Mouse (Mus musculus): Measurements from ENCODE around the gene Tada2b. TPM values are rescaled to one million over a fixed set of nuclear protein-coding genes. Genes with fewer than 3 reads are reported as not detected.

Tada2b gene
- polyA plus RNA-seq, 1 experiment from 2014 or later, result 1.6 TPM

DNA sequence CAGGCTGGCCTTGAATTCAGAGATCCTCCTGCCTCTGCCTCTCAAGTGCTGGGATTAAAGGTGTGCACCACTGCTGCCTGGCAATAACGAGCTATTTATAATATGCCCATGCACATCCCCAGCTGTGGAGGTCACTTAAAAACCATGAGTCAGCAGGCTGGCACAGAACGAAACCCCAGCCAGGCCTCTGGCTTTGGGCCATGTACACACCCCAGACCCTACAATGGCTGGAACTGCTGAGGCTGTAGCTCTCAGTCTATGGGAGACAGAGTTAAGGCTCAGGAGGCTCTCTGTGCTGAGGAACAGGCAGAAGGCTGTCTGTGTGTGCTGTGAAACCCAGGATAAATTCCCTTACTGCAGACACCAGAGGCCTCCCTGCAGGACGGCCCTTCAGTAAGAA, 43.3 kb downstream of the Tada2b start:
- WGBS, result 64% methylated on average over 3 of the region's 3 CpGs
- Histone ChIP-seq H3K36me3 (ENCODE audit: control insufficient read depth, insufficient read depth, low read length) (no peaks in the 10 kb centered on the region), H3K9ac (ENCODE audit: low read depth, low read length) (no peak overlapping the region), H3K27ac (ENCODE audit: low read length) (no peak overlapping the region), H3K9me3 (ENCODE audit: control insufficient read depth, low read length) (no peaks in the 10 kb centered on the region), H3K4me3 (ENCODE audit: low read length) (no peak overlapping the region), H3K27me3 (replicated peaks; ENCODE audit: control insufficient read depth, insufficient read depth, low read length) (no peaks in the 10 kb centered on the region; the same call in 1 of the 2 replicates), H3K4me1 (ENCODE audit: control insufficient read depth, insufficient read depth, low read length) (no peaks in the 10 kb centered on the region), H3K4me2 (ENCODE audit: low read depth, low read length) (no peak overlapping the region)
- ATAC-seq, result no peak

- Histone ChIP-seq H3K9ac (ENCODE audit: low read depth, low read length) (no peak overlapping the region), H3K9me3 (ENCODE audit: control insufficient read depth, low read length) (no peaks in the 10 kb centered on the region), H3K4me1 (ENCODE audit: control insufficient read depth, insufficient read depth, low read length) (no peaks in the 10 kb centered on the region), H3K4me3 (ENCODE audit: low read length) (no peak overlapping the region), H3K27ac (ENCODE audit: low read length) (no peak overlapping the region), H3K4me2 (ENCODE audit: low read depth, low read length) (no peak overlapping the region), H3K27me3 (replicated peaks; ENCODE audit: control insufficient read depth, insufficient read depth, low read length) (no peaks in the 10 kb centered on the region), H3K36me3 (ENCODE audit: control insufficient read depth, insufficient read depth, low read length) (no peaks in the 10 kb centered on the region)
- no peak for ATAC-seq
- 66% methylated on average over 4 of the region's 4 CpGs for WGBS
Measured at GRCm38 (mm10) chr5:36436858-36437257, 47.2 kb downstream of the Tada2b start.

GRCm38 (mm10) chr5:36434398-36434967, 49.6 kb downstream of the Tada2b start:
- no peaks in the 10 kb centered on the region for H3K4me1 ChIP-seq (ENCODE audit: control insufficient read depth, insufficient read depth, low read length)
- H3K27me3 ChIP-seq (replicated peaks; ENCODE audit: control insufficient read depth, insufficient read depth, low read length), result no peaks in the 10 kb centered on the region
- no peaks in the 10 kb centered on the region for H3K36me3 ChIP-seq (ENCODE audit: control insufficient read depth, insufficient read depth, low read length)
- no peak for ATAC-seq
- no peak overlapping the region for H3K9ac ChIP-seq (ENCODE audit: low read depth, low read length)
- 70% methylated on average over 9 of the region's 9 CpGs for WGBS
- no peaks in the 10 kb centered on the region for H3K9me3 ChIP-seq (ENCODE audit: control insufficient read depth, low read length)
- no peak overlapping the region for H3K4me2 ChIP-seq (ENCODE audit: low read depth, low read length)
- no peak overlapping the region for H3K27ac ChIP-seq (ENCODE audit: low read length)
- H3K4me3 ChIP-seq (ENCODE audit: low read length), result no peak overlapping the region

DNA sequence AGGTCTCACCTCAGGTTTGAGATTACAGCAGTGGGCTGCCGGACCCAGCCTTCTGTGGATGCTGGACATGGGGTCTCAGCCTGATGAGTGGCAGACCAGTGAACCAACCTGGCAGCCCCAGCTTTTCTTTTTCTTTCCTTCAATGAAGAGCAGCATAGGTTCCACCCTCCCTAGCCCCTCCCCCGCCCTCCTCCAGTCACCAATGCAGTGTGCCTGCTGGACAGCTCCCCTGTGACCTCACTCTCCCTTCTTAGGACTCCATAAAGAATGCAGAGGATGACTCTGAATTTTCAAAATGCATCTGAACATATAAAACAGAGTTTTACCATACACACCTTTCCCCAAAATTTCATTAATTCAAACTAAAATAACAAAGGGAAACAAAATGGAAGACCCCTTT, 52.4 kb downstream of the Tada2b start:
- Histone ChIP-seq H3K36me3 (ENCODE audit: control insufficient read depth, insufficient read depth, low read length) (no peaks in the 10 kb centered on the region), H3K27ac (ENCODE audit: low read length) (no peak overlapping the region), H3K9me3 (ENCODE audit: control insufficient read depth, low read length) (no peaks in the 10 kb centered on the region), H3K4me2 (ENCODE audit: low read depth, low read length) (no peak overlapping the region), H3K4me3 (ENCODE audit: low read length) (no peak overlapping the region), H3K9ac (ENCODE audit: low read depth, low read length) (no peak overlapping the region), H3K4me1 (ENCODE audit: control insufficient read depth, insufficient read depth, low read length) (no peaks in the 10 kb centered on the region), H3K27me3 (replicated peaks; ENCODE audit: control insufficient read depth, insufficient read depth, low read length) (no peaks in the 10 kb centered on the region)
- WGBS, result 58% methylated on average over 2 of the region's 2 CpGs
- no peak for ATAC-seq

- no peak for ATAC-seq
- no peaks in the 10 kb centered on the region for H3K36me3 ChIP-seq (ENCODE audit: control insufficient read depth, insufficient read depth, low read length)
- H3K27ac ChIP-seq (ENCODE audit: low read length), result no peak overlapping the region
- no peak overlapping the region for H3K4me2 ChIP-seq (ENCODE audit: low read depth, low read length)
- H3K9me3 ChIP-seq (ENCODE audit: control insufficient read depth, low read length), result no peaks in the 10 kb centered on the region
- no peak overlapping the region for H3K4me3 ChIP-seq (ENCODE audit: low read length)
- no peaks in the 10 kb centered on the region for H3K4me1 ChIP-seq (ENCODE audit: control insufficient read depth, insufficient read depth, low read length)
- no peak overlapping the region for H3K9ac ChIP-seq (ENCODE audit: low read depth, low read length)
- WGBS, result 69% methylated on average over 3 of the region's 3 CpGs
- no peaks in the 10 kb centered on the region for H3K27me3 ChIP-seq (replicated peaks; ENCODE audit: control insufficient read depth, insufficient read depth, low read length)
Measured at GRCm38 (mm10) chr5:36429551-36429950, 54.5 kb downstream of the Tada2b start.

DNA sequence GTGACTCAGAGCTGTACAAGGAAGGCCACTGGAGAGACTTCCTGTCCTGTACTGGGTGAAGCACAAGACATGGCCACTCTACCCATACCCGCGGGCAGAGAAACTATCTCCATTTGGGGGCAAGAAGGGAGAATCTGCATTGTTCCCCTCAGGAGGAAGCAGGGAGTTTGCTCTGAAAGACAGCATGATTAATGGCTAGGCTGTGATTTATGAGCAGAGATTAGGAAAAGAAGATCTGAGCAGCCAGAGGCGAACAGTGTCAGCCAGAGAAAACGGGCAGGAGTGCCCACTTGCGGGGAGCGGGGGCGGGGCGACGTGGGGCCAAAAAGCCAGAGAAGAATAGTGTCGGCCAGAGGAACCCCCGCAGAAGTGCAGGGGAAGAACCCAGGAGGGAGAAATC, 56.3 kb downstream of the Tada2b start:
- ATAC-seq, result no peak
- Histone ChIP-seq H3K9me3 (ENCODE audit: control insufficient read depth, low read length) (no peaks in the 10 kb centered on the region), H3K36me3 (ENCODE audit: control insufficient read depth, insufficient read depth, low read length) (no peaks in the 10 kb centered on the region), H3K27me3 (replicated peaks; ENCODE audit: control insufficient read depth, insufficient read depth, low read length) (no peaks in the 10 kb centered on the region), H3K27ac (ENCODE audit: low read length) (no peak overlapping the region), H3K4me1 (ENCODE audit: control insufficient read depth, insufficient read depth, low read length) (no peaks in the 10 kb centered on the region), H3K9ac (ENCODE audit: low read depth, low read length) (no peak overlapping the region), H3K4me2 (ENCODE audit: low read depth, low read length) (no peak overlapping the region), H3K4me3 (ENCODE audit: low read length) (no peak overlapping the region)
- 18% methylated on average over 11 of the region's 11 CpGs for WGBS

DNA sequence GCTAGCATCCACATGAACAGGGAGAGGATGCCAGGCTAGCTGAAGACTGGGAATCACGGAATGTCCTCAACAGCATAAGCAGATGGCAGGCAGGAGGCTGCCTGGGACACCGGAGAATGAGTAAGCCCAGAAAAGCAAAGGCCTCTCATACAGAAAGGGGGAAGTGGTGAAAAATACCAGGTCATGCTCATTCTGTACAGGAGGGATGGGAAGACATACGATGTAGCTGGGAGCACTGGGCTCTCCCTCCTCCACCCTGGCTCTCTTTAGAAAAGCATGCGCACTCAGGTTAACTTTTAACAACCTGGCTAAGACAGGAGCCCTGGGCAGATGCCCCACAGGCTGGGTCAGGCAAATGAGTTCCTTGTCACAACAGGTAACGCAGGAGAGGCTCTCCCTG, 57.7 kb downstream of the Tada2b start:
- Histone ChIP-seq H3K4me3 (ENCODE audit: low read length) (no peak overlapping the region), H3K9me3 (ENCODE audit: control insufficient read depth, low read length) (no peaks in the 10 kb centered on the region), H3K27ac (ENCODE audit: low read length) (no peak overlapping the region), H3K4me1 (ENCODE audit: control insufficient read depth, insufficient read depth, low read length) (no peaks in the 10 kb centered on the region), H3K4me2 (ENCODE audit: low read depth, low read length) (no peak overlapping the region), H3K9ac (ENCODE audit: low read depth, low read length) (no peak overlapping the region), H3K27me3 (replicated peaks; ENCODE audit: control insufficient read depth, insufficient read depth, low read length) (no peaks in the 10 kb centered on the region), H3K36me3 (ENCODE audit: control insufficient read depth, insufficient read depth, low read length) (no peaks in the 10 kb centered on the region)
- 60% methylated on average over 5 of the region's 5 CpGs for WGBS
- no peak for ATAC-seq

DNA sequence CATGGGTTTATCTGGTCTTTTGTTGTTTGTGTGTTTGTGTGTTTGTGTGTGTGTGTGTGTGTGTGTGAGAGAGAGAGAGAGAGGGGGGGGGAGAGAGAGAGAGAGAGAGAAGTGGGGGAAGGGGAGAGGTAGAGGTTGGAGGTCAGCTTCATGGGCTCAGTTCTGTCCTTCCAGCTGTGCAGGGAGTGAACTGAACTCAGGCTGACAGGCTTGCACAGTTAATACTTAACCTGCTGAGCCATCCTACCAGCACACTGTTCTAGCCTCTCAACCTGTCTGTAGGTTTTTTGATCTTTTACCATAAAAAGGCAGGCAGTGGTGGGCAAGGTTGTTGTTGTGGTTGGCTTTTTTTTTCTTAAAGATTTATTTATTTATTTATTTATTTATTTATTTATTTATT, 59.4 kb downstream of the Tada2b start:
- Histone ChIP-seq H3K9ac (ENCODE audit: low read depth, low read length) (no peak overlapping the region), H3K4me3 (ENCODE audit: low read length) (no peak overlapping the region), H3K4me1 (ENCODE audit: control insufficient read depth, insufficient read depth, low read length) (no peaks in the 10 kb centered on the region), H3K27me3 (replicated peaks; ENCODE audit: control insufficient read depth, insufficient read depth, low read length) (no peaks in the 10 kb centered on the region), H3K36me3 (ENCODE audit: control insufficient read depth, insufficient read depth, low read length) (no peaks in the 10 kb centered on the region), H3K27ac (ENCODE audit: low read length) (no peak overlapping the region), H3K9me3 (ENCODE audit: control insufficient read depth, low read length) (no peaks in the 10 kb centered on the region), H3K4me2 (ENCODE audit: low read depth, low read length) (no peak overlapping the region)
- ATAC-seq, result no peak
